Mouse (Mus musculus): Measurements from ENCODE around the gene Fam83f.

Gene Fam83f

DNA sequence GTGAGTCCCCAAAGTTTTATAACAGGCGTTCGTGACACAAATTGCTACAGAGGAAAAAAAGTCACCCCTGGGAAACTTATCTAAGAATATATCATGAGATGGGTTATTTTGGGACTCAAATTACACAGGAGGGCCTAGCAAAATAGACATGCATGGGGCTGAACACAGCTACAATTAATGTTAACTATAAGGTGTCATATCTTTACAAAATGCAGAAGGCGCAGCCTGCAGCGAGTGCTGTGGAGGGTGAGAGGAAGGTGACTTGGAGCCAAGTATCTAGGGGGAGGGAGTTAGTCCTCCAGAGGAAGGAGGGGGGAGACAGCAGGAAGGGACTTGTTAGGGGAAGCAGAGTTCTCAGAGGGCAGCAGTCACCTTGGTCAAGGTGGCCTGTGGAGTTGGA, 7.2 kb upstream of the Fam83f start:
- no peak for DNase-seq (ENCODE audit: low spot score)

DNA sequence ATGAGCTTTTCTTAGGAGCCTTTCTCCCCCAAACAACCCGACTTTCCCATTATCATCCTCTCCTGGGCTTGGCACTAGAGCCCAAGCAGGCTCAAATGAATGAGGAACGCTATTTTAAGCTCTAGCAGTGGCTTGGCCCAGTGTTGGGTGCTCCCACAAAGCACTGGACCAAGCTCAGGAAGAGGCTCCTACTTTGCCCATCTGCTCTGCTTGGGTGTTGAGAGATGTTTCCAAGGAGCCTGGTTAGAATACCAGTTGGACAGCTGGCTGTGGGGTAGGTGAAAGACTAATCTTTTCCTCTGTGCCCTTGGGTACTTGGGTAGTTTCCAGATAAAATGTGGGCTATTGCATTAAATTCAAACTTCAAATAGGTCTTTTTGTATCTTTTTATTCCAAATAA, 1.2 kb downstream of the Fam83f start:
- no peak for DNase-seq (ENCODE audit: low spot score)

GRCm38 (mm10) chr15:80673337-80674095, 1.9 kb downstream of the Fam83f start:
- DNase-seq (ENCODE audit: low spot score): no peak

- no peak for DNase-seq (ENCODE audit: low spot score)
These were observed 3.1 kb downstream of the Fam83f start for GRCm38 (mm10) chr15:80674700-80675099.

DNA sequence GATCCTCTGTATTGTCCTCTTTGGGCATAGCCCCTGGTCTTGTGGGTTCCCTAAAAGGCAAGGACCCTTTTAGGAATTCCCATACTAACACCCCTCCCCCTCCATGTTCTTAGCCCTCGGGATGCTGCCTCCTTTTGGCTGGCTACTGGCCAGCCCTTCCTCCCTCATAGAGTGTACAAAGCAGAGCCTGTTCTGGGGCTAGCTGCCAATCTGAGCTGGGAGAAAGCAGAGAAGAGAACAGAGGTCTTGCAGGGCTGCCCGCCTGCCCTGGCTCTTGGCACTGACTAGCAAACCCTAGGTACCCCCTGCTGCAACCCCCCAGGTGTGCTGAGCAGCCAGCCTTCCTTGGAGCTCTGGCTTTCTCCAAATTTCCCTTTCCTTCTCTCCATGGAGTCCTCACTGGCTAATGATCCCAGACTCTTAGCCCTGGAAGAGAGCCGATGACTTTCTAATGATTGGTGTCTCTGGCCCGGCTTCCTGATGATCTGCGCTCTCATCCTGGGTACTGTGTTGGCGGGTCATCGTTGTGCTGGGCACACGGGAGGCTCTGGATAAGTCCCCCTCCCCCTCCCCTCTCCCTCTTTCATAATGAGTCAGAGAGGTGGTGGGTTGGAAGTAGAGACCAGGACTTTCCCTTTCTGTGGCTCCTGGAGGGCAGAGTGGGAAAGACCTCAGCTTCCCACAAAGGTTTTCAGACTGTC, 8.0 kb downstream of the Fam83f start:
- DNase-seq (ENCODE audit: low spot score): peak; percentile 86

GRCm38 (mm10) chr15:80680347-80681030, 8.8 kb downstream of the Fam83f start:
- DNase-seq (ENCODE audit: low spot score): peak; percentile 64

DNA sequence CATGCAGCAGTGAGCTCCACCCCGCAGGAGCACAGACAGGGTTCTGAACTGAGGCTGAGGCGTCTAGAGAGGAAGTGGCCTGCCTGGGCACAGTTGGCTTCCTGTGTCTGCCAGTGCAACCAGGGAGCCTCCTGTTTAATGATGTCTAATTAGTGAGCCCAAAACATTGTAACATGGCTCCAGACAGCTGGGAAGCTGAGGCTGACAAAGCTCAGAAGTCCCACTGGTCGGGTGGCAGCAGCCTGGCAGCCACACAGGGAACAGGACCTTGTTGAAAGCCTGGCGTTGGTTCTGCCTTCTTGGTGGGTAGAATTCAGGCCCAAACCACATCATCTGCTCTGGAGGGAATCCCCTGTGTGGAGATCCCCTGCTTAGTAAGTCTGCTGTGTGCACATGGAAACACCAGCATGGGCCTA, 9.8 kb downstream of the Fam83f start:
- no peak for DNase-seq (ENCODE audit: low spot score)

GRCm38 (mm10) chr15:80682343-80682742, 10.7 kb downstream of the Fam83f start:
- DNase-seq (ENCODE audit: low spot score): no peak

DNA sequence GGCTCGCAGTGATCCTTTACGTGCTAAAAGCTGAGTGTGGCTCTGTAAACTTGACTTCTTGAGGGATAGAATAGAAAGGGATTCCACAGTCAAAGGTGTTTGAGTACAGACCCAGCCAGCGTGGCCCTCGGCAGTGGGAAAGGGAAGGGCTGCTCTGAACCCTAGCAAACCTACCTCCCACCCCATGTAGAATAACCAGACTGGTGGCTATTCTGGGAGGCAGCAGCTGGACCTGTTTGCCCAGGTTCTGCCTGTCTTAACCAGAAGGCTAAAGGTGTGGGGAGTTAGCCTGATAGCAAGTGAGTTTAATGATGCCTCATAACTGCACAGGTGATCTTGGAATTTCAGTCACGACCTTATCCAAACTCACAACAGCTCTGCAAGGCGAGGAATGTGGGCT, 11.5 kb downstream of the Fam83f start:
- no peak for DNase-seq (ENCODE audit: low spot score)

DNA sequence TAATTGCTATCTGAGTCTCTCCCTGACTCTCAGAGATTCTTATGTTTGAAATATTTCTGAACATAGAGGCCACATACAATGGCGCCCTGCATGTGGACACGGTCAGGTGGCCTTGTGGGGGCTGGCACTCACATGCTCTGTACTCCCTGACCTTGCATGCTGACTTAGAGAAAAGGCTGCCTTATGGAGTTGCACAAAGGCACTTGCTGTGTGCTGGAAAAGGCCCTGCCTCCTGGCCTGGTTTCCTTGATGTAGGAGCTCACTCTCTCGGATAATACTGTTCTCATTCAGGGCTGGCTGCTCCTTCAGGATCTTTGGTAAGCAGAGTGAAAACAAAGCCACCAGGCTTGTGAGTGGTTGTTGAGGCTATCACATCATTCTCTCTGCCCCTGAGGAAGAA, 12.3 kb downstream of the Fam83f start:
- no peak for DNase-seq (ENCODE audit: low spot score)

DNA sequence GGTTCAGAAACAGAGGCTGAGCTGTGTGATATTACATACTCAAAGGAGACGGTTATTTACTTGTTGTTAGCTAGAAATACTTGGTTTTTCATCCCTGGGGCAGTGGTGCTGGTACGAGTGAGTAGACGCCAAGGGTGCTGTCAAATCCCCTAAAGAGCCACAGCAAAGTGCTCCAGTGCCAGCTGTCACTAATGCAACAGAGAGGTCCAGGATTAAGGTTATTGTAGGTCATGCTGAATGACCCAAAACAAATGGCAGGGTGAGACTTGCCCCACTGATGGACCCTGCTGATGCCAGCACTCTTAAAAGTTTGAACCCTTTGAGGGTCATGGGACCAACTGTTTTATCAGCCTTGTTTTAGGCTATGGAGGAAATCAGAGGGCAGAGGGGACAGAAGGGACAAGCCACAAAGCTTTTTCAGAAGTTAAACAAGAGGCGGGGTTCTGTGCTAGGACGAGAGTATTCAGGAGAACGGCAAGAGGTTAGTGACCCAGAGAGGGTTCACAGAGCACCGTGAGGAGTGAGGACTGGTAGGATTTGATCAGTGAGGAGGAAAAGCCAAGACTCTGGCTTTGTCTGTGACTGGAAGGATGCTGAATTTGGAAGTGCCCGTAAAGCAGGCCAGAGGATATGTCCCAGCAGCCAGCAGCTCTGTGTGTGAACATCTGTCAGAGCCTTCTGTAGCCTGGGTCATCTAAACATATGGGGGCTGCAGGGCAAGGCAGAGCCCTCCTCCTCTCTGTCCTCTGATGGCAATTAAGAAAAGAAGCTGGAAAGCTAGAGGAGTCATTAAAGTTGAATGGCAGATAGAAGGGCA, 13.3 kb downstream of the Fam83f start:
- no peak for DNase-seq (ENCODE audit: low spot score)

GRCm38 (mm10) chr15:80685603-80685895, 13.9 kb downstream of the Fam83f start:
- no peak for DNase-seq (ENCODE audit: low spot score)

- DNase-seq (ENCODE audit: low spot score): no peak
These were observed 16.9 kb downstream of the Fam83f start for GRCm38 (mm10) chr15:80688536-80688935.

DNA sequence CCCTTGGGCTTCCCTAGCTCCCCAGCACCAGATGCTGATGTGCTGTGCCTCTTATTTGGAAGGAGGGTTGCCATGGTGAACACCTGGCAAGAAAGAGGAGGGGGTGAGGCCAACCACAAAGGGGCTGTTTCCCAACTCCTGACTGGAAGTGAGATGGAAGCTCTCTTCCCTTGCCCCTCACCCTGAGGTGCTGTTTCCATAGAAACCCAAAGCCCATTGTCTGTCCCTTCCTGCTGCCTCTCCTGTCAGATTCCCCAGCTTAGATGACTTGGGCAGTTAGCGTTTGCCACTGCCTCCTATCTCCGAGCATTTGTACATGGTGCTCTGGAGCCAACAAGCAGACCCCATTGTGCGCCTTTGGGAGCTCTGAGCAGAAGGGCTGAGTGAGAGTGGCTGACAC, 21.8 kb downstream of the Fam83f start:
- no peak for DNase-seq (ENCODE audit: low spot score)

GRCm38 (mm10) chr15:80694125-80694910, 22.7 kb downstream of the Fam83f start:
- peak; percentile 83 for DNase-seq (ENCODE audit: low spot score)

DNA sequence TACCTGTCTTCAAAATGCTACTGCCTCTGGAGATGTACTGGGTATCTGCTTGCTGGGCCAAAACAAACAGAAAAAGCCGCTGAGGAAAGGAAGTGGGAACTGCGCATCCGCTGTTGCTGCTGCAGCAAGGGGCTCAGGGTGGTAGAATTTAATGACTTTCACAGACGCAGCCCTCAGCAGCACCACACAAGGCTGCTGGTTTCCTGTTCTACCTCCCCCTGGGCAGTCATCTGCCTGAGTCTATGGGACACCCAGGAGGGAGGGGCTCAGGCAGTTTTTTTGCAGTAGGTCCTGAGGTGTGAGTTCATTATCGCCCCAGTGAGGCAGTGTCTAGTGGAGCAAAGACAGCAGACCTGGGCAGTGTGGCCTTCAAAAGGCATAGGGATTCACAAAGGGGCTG, 25.9 kb downstream of the Fam83f start:
- DNase-seq (ENCODE audit: low spot score): no peak

GRCm38 (mm10) chr15:80701481-80702257, 30.0 kb downstream of the Fam83f start:
- no peak for DNase-seq (ENCODE audit: low spot score)

GRCm38 (mm10) chr15:80702910-80703309, 31.3 kb downstream of the Fam83f start:
- DNase-seq (ENCODE audit: low spot score): no peak

DNA sequence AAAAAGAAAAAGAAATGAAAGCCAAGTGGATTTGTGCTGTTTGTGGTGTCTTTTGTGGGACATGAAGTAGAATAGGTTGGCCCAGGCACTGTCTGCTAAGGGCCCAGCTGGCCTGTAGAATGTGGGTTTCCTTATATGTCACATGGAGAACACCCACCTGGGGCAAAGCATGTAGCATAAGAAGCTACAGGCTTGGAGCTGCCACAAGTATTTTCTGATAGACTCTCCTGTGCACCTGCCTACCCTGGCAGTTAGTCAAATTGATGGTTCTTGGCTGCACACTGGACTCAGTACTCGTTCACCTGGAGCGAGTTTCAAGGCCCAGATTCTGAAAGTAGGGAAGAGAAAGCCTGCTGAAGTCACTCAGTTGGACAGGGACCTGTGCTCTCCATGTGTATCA, 31.8 kb downstream of the Fam83f start:
- DNase-seq (ENCODE audit: low spot score): no peak

DNA sequence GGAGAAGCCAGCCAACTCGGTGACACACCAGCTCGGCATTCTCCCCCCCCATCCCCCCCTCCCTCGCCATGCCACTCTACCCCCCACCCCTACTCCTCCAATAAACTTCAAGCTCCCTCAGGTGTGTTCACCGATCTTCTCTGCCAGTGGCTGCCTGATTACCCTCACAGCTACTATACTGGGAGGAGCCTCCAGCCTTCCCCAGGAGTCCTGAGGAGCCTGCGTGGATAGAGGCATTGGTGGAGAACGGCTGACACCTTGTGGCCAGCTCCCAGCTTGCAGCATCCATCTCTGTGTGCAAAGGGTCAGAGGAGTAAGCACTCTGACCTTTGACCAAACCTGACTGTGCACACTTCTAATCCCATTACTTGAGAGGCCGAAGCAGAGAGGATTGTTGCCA, 32.6 kb downstream of the Fam83f start:
- DNase-seq (ENCODE audit: low spot score): peak; percentile 84
